Mouse (Mus musculus): ENCODE measurements at regions not wholly inside any gene's neighbourhood (a gene's known extent, or its start where the extent isn't known, plus 50 kb on each side); places are given as distances from the start of the nearest gene placed in this dataset.

- H3K9ac ChIP-seq (ENCODE audit: low read depth, low read length) = no peak overlapping the region
- intact Hi-C loops (cut with DNase I) = no loop called here
- H3K79me2 ChIP-seq (replicated peaks; ENCODE audit: control insufficient read depth, insufficient read depth, low read length) = no peaks in the 10 kb centered on the region
- H3K27ac ChIP-seq = no peak overlapping the region
- H3K27me3 ChIP-seq (ENCODE audit: control insufficient read depth, insufficient read depth, low read length) = no peaks in the 10 kb centered on the region
- H3K4me1 ChIP-seq (ENCODE audit: control insufficient read depth, insufficient read depth, low read length) = peaks cover 3% of the 10 kb centered on the region
- no peaks in the 10 kb centered on the region for H3K36me3 ChIP-seq (ENCODE audit: control insufficient read depth, insufficient read depth, low read length)
- 75% methylated on average over 9 of the region's 9 CpGs for WGBS
- no peak for DNase-seq
- H3K4me3 ChIP-seq = no peak overlapping the region
- TF ChIP-seq CTCF (IDR thresholded peaks at IDR 0.05) (no peak), EP300 (IDR thresholded peaks at IDR 0.05; ENCODE audit: insufficient read depth, low read depth, low read length) (no peak), POLR2A (IDR thresholded peaks at IDR 0.05; ENCODE audit: insufficient read depth, low read depth, low read length) (no peak)
Observed at GRCm38 (mm10) chr11:113122137-113122536, 340.1 kb downstream of the Sox9 start.

GRCm38 (mm10) chr11:113122964-113123363 is 340.9 kb downstream of the Sox9 start:
- no peak for DNase-seq
- Histone ChIP-seq H3K27ac (no peak overlapping the region), H3K4me1 (ENCODE audit: control insufficient read depth, insufficient read depth, low read length) (peaks cover 3% of the 10 kb centered on the region), H3K4me3 (no peak overlapping the region), H3K79me2 (replicated peaks; ENCODE audit: control insufficient read depth, insufficient read depth, low read length) (no peaks in the 10 kb centered on the region), H3K36me3 (ENCODE audit: control insufficient read depth, insufficient read depth, low read length) (no peaks in the 10 kb centered on the region), H3K27me3 (ENCODE audit: control insufficient read depth, insufficient read depth, low read length) (no peaks in the 10 kb centered on the region), H3K9ac (ENCODE audit: low read depth, low read length) (no peak overlapping the region)
- intact Hi-C loops (cut with DNase I) = no loop called here
- TF ChIP-seq EP300 (IDR thresholded peaks at IDR 0.05; ENCODE audit: insufficient read depth, low read depth, low read length) = no peak
- no peak for TF ChIP-seq CTCF (IDR thresholded peaks at IDR 0.05)
- no peak for TF ChIP-seq POLR2A (IDR thresholded peaks at IDR 0.05; ENCODE audit: insufficient read depth, low read depth, low read length)
- 44% methylated on average over 2 of the region's 2 CpGs for WGBS

GRCm38 (mm10) chr11:113125832-113126231 is 343.8 kb downstream of the Sox9 start:
- Histone ChIP-seq H3K9ac (ENCODE audit: low read depth, low read length) (no peak overlapping the region), H3K4me3 (no peak overlapping the region), H3K27me3 (ENCODE audit: control insufficient read depth, insufficient read depth, low read length) (no peaks in the 10 kb centered on the region), H3K27ac (no peak overlapping the region), H3K79me2 (replicated peaks; ENCODE audit: control insufficient read depth, insufficient read depth, low read length) (no peaks in the 10 kb centered on the region), H3K36me3 (ENCODE audit: control insufficient read depth, insufficient read depth, low read length) (no peaks in the 10 kb centered on the region), H3K4me1 (ENCODE audit: control insufficient read depth, insufficient read depth, low read length) (peaks cover 4% of the 10 kb centered on the region)
- WGBS = 78% methylated on average over 7 of the region's 7 CpGs
- TF ChIP-seq POLR2A (IDR thresholded peaks at IDR 0.05; ENCODE audit: insufficient read depth, low read depth, low read length) (no peak), EP300 (IDR thresholded peaks at IDR 0.05; ENCODE audit: insufficient read depth, low read depth, low read length) (no peak), CTCF (IDR thresholded peaks at IDR 0.05) (no peak)
- no peak for DNase-seq
- intact Hi-C loops (cut with DNase I) = no loop called here

GRCm38 (mm10) chr11:113129192-113129591 is 347.2 kb downstream of the Sox9 start:
- Histone ChIP-seq H3K4me3 (no peak overlapping the region), H3K27ac (no peak overlapping the region), H3K9ac (ENCODE audit: low read depth, low read length) (no peak overlapping the region), H3K4me1 (ENCODE audit: control insufficient read depth, insufficient read depth, low read length) (peaks cover 6% of the 10 kb centered on the region), H3K27me3 (ENCODE audit: control insufficient read depth, insufficient read depth, low read length) (no peaks in the 10 kb centered on the region), H3K36me3 (ENCODE audit: control insufficient read depth, insufficient read depth, low read length) (no peaks in the 10 kb centered on the region), H3K79me2 (replicated peaks; ENCODE audit: control insufficient read depth, insufficient read depth, low read length) (no peaks in the 10 kb centered on the region)
- intact Hi-C loops (cut with DNase I) = no loop called here
- TF ChIP-seq EP300 (IDR thresholded peaks at IDR 0.05; ENCODE audit: insufficient read depth, low read depth, low read length) (no peak), POLR2A (IDR thresholded peaks at IDR 0.05; ENCODE audit: insufficient read depth, low read depth, low read length) (no peak), CTCF (IDR thresholded peaks at IDR 0.05) (no peak)
- DNase-seq = no peak
- WGBS = 87% methylated on average over 5 of the region's 5 CpGs

DNA sequence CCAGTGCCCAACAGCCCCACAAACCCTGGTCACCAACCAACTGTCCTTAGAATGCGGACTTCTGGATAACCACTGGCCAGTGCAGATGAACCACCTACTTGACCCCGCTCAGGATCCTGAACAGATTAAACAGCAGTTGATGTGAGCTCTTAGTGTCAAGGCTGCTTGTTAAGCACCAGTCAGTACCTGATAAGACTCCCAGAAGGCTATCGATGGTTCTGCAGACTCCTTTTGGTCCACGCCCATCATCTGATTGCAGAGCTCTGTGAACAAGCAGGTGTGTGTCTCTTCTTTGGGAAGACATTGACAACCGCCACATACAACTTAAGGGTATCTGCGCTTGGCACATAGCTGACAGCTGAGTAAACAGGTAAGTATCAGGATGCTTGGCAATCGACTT is 348.0 kb downstream of the Sox9 start:
- Histone ChIP-seq H3K9ac (ENCODE audit: low read depth, low read length) (no peak overlapping the region), H3K36me3 (ENCODE audit: control insufficient read depth, insufficient read depth, low read length) (no peaks in the 10 kb centered on the region), H3K4me3 (no peak overlapping the region), H3K27ac (no peak overlapping the region), H3K4me1 (ENCODE audit: control insufficient read depth, insufficient read depth, low read length) (peaks cover 6% of the 10 kb centered on the region), H3K79me2 (replicated peaks; ENCODE audit: control insufficient read depth, insufficient read depth, low read length) (no peaks in the 10 kb centered on the region), H3K27me3 (ENCODE audit: control insufficient read depth, insufficient read depth, low read length) (no peaks in the 10 kb centered on the region)
- TF ChIP-seq EP300 (IDR thresholded peaks at IDR 0.05; ENCODE audit: insufficient read depth, low read depth, low read length) (no peak), CTCF (IDR thresholded peaks at IDR 0.05) (no peak), POLR2A (IDR thresholded peaks at IDR 0.05; ENCODE audit: insufficient read depth, low read depth, low read length) (no peak)
- intact Hi-C loops (cut with DNase I) = no loop called here
- DNase-seq = no peak
- WGBS = 85% methylated on average over 7 of the region's 7 CpGs

DNA sequence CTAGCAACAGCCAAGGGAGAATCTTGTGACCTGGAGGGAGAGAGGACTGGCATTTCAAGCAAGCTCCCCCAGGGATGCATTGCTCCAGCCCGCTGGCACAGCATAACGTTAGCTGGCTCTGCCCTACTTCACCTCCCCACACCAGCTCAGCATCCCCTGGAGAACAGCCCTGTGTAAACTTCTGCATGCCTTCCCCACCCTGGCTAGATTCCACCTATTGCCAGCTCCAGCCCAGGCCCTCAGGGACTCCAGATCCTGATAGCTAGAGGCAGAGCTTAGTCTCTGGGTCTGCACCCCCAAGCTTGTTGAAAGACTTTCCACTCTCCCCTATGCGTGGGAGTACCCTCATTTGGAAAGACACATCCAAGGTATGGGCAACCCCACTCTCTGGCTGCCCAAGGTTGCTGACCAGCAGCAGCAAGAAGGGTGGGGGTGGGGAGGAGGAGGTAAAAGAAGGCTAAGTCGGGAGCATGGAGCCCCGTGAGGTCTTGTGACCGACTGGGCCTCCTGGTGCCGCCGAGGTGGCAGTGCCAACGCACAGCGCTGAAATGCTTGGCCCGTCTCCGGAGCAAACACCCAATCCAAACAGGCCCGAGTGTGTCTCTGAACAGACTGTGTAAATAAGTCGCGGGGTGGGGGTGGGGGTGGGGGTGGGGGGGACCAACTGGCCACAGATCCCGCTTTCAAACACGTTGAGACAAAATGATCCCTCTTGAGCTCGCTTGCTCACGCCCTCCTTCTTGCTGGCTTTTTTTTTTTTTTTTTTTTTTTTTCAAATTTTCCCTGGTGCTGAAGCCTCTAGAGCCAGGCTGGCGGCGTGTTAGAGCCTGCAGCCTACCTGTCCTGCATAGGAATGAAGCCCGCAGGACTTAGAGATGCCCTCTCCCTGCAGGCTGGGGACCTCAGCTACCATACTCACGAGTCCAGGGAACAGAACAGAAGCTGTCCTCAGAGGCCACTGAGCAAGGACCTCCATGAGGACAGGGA is 350.3 kb downstream of the Sox9 start:
- intact Hi-C loops (cut with DNase I) = no loop called here

More for the DNA sequence above, 350.3 kb downstream of the Sox9 start:
- peak in 1 of 2 experiments; percentile 18 for DNase-seq
- H3K27me3 ChIP-seq (ENCODE audit: control insufficient read depth, insufficient read depth, low read length) = no peaks in the 10 kb centered on the region
- H3K4me3 ChIP-seq = no peak overlapping the region
- H3K79me2 ChIP-seq (replicated peaks; ENCODE audit: control insufficient read depth, insufficient read depth, low read length) = no peaks in the 10 kb centered on the region
- no peaks in the 10 kb centered on the region for H3K36me3 ChIP-seq (ENCODE audit: control insufficient read depth, insufficient read depth, low read length)
- no peak for TF ChIP-seq CTCF (IDR thresholded peaks at IDR 0.05)
- TF ChIP-seq EP300 (IDR thresholded peaks at IDR 0.05; ENCODE audit: insufficient read depth, low read depth, low read length) = no peak
- TF ChIP-seq POLR2A (IDR thresholded peaks at IDR 0.05; ENCODE audit: insufficient read depth, low read depth, low read length) = no peak
- no peak overlapping the region for H3K27ac ChIP-seq
- peaks cover 3% of the 10 kb centered on the region; the same call in 1 of the 2 replicates for H3K4me1 ChIP-seq (ENCODE audit: control insufficient read depth, insufficient read depth, low read length)
- WGBS = 83% methylated on average over 23 of the region's 23 CpGs
- no peak overlapping the region for H3K9ac ChIP-seq (ENCODE audit: low read depth, low read length)
